Mouse (Mus musculus) megakaryocyte, embryonic 14.5 days (primary cell): ENCODE measurements around the gene Fam3b.

ENCODE experiments used
- FLI1 ChIP-seq: IDR thresholded peaks from 2 replicates; pipeline ENCODE4 v1.6.1; 2012; ENCODE audit warnings: low read length, inconsistent platforms, mixed read lengths
- GATA1 ChIP-seq: IDR thresholded peaks from 3 replicates; pipeline ENCODE4 v1.6.1; 2012; ENCODE audit warnings: mixed read lengths, low read length, inconsistent platforms, borderline replicate concordance

DNA sequence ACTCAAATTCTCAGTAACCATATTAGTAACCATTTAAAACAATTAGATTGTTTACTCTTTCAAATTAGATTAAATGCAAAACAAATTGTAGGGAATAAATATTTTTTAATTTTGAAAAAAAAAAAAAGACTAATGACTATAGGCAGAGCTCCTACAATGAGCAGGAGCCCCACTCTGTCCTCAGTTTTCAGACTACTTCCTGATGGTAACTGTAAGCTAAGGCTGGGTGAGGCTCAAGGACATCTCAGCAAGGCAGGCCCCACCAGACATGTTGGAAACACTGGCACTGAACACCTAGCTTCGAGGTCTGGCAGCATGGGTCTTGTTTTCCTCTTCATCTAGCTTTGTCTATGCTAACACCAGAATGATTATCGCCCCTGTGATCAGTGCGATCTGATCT is 16.5 kb downstream of the Fam3b start:
- no peak for TF ChIP-seq GATA1
- no peak for TF ChIP-seq FLI1
